Mouse (Mus musculus): ENCODE measurements around the gene Slc41a2. TPM values are rescaled to one million over a fixed set of nuclear protein-coding genes. Genes with fewer than 3 reads are reported as not detected.
"Not testable (repeated sequence)": the region's sequence is repeated elsewhere in the genome, so short reads cannot be mapped to it uniquely, and the experiment has no call there.

The Slc41a2 gene
- total RNA-seq, 2 experiments from 2014 or later, result 32.5 to 38.7 TPM

DNA sequence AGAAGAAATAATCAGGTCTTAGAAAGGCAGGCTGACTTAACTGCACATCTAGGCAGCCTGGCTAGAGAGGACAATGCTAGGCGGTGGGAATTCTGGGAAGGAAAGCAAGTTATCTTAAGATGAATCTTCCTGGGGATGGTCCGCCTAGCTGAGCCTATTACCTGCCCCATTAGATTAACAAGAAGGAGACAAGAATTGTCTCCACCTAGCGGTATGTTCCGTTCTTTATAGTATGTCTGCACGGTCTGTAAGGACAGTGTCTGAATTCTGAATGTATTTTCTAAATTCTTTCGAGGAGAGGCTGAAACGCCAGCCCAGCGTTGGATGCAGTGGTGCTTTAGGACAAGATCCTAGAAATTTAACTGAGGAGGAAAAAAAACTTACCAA, 16.6 kb upstream of the Slc41a2 start:
- intact Hi-C loops (cut with DNase I), result no loop called here
- no peak for DNase-seq

DNA sequence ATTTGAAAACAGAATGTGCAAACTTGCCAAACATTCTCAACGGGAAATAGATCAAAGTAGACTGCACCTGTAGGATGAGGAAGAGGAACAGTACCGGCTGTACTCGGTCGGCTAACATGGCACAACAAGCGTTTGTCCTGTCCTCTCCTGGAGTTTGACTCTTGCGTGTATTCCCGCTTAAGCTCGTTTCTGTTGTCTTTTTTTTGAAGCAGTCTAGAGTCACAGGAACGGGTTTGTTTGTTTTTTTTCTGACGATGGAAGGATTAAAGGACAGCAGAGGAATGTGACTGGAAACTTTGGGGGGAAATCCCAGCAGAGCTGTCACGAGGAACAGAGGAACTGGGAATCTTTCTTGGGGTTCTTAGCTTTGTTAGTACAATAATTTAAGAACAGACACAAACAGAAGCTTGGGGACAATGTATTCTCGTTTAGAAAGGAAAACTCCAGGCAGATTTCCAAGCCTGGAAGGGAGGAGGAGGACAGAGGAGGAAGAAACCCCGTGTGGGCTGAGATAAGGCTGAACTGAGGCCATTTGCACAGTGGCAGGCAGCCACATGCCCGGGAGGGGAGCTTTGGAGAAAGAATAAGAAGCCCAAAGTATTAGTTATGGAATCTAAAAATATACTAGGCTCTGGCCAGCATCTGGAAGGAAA, 16.1 kb upstream of the Slc41a2 start:
- no peak for DNase-seq
- intact Hi-C loops (cut with DNase I), result no loop called here

DNA sequence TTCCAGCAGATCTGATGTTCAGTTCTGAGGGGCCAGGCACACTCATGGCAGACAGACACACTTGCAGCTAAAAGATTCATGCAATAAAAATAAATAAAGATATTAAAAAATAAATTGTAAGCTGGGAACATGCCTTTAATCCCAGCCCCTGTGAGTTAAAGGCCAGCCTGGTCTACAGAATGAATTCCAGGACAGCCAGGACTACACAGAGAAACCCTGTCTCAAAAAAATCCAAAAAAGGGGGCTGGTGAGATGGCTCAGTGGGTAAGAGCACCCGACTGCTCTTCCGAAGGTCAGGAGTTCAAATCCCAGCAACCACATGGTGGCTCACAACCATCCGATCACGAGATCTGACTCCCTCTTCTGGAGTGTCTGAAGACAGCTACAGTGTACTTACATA, 14.1 kb upstream of the Slc41a2 start:
- intact Hi-C loops (cut with DNase I); DNase-seq: not testable (repeated sequence)

DNA sequence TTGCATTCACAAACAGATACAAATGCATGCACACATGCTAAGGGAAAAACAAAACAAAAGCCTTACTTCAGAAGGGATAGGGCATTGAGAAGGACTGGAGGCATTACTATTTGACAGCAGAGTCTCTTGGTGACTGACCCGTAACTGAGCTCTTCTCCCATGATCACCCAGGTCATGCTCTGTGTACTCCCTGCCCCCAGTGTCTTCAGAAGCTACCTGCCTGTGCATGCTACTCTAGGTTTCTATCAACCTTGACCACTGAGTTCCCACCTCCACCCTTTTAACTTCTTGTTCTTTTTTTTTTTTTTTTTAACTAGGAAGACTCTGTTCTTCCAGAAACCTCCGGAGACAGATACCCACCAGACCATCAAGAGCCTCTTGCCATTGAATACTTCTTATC, 13.0 kb upstream of the Slc41a2 start:
- intact Hi-C loops (cut with DNase I), result no loop called here
- no peak for DNase-seq

DNA sequence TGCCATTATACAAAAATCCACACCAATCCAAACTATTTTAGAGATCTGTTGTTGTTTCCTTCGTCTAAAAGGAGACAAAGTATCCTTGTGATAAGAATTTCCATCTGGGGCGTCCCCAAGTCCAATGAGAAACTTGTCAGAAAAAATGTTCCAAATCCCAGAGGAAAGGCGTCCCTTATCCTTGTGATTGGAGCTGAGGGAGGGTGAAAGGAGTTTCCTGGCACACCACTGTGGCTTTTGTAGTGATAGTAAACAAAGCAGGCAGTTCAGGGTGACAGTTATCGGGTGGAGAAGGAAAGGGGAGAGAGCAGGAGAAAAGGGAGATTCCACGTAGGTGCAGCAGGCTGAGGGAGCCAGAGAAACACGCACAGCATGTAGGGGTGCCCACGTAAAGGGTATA, 9.8 kb upstream of the Slc41a2 start:
- intact Hi-C loops (cut with DNase I), result no loop called here
- DNase-seq, result no peak

DNA sequence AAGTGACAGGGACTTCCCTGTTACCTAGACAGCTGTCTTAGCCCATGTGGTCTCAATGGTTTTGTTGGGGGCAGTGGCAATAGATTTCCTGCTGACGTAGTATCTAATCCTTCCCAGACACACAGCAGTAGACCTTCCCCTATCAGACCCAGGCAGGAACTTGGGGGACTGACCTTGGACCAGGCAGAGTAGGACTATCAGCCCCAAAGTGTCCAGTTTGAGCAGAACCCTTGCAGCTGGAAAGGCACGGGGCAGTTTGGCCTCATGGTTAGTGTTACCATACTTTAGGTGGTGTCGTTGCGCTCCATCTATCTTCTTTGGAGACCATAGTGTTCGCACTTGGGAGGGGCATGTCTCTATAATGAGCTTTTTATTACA, 8.7 kb upstream of the Slc41a2 start:
- intact Hi-C loops (cut with DNase I), result no loop called here
- DNase-seq, result no peak

DNA sequence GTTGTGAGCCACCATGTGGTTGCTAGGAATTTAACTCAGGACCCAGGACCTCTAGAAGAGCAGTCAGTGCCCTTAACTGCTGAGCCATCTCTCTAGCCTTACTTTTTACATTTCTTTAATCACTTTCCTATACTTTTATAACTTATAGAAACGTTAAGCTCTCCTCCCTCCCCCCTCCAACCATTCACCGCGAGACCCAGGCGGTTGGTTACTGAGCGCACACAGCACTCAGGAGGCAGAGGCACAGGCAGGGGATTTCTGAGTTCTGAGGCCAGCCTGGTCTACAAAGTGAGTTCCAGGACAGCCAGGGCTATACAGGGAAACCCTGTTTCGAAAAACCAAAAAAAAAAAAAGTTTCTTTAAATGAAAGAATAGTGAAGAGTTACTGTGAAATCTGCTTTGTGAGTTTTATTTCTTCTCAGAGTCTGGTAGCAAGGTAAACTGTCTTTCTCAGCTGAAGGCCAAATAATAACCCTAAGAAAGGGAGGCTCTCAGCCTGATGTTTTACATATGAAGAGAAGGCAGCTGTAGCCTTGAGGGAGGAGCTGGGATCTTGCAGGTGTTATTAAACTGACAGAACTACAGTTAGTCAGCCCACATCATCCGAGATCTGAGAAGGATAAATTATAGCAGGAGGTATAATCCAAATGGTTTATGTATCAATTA, 8.1 kb upstream of the Slc41a2 start:
- no peak for DNase-seq
- intact Hi-C loops (cut with DNase I), result no loop called here

DNA sequence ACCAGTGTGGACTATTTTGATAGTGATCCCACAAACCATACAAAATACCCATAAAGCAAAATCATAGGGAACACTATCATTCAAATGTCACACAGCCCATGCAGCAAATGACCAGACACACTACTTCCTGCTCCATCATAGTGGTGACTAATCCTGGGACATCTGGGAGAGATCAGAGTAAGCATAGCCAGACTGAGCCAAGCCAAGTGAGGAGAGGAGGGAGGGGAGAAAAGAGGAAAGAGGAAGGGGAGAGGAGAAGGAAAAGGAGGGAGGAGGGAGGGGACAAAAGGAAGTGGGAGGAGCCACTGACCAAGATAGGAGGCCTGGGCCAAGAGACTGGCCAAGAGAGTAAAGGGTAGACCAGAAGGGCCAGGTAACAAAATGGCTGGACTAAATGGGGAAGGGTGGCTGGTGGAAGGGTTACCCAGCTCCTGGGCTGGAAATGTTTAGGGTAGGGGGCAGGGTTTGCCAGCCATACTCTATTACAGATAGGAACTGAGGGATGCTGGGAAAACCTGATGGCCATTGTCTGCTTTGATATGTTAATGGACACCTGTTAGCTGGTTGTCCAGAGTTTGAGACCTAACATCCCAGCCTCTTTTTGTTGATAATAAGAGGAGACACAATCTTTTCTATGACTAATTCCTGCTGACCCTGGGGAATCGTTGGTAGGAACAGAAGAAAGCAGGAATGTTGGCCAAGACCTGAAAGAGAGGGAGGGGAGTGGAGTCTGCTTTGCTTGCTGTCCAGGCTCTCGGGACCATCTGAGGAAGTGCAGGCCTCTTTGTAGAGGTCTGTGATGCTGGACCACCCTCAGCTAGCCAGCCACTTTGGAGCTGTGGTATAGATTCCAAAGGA, 6.4 kb upstream of the Slc41a2 start:
- intact Hi-C loops (cut with DNase I), result no loop called here
- no peak for DNase-seq

DNA sequence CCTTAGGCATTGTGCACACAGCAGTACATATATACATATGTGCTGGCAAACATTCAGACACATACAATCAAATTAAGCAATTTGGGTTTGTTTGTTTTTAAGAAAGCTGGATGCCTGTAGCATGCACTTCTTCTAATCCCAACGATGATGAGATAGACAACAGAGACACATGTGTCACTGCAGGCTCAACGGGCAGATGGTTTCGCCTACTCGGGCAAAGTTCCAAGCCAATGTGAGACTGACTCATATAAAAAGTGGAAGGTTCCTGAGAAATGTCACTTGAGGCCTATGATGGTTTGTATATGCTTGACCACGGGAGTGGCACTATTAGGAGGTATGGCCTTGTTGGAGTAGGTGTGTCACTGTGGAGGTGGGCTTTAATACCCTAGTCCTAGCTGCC, 5.5 kb upstream of the Slc41a2 start:
- DNase-seq, result peak; percentile 34
- intact Hi-C loops (cut with DNase I), result no loop called here

DNA sequence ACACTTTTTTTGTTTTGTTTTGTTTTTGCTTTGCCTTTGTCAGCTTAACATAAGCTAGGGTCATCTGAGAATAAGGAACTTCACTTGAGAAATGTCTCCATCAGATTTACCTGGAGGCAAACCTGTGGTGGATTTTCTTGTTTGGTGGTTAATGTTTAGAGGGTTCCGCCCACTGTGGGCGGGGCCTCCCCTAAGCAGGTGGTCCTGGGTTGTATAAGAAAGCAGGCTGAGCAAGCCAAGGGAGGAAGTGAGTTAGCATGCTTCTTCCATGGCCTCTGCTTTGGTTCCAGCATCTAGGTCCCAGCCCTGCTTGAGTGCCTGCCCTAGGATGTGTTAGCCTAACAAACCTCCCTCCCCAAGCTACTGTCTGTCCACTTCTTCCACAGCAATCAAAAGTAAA, 3.5 kb upstream of the Slc41a2 start:
- DNase-seq, result no peak
- intact Hi-C loops (cut with DNase I), result no loop called here

DNA sequence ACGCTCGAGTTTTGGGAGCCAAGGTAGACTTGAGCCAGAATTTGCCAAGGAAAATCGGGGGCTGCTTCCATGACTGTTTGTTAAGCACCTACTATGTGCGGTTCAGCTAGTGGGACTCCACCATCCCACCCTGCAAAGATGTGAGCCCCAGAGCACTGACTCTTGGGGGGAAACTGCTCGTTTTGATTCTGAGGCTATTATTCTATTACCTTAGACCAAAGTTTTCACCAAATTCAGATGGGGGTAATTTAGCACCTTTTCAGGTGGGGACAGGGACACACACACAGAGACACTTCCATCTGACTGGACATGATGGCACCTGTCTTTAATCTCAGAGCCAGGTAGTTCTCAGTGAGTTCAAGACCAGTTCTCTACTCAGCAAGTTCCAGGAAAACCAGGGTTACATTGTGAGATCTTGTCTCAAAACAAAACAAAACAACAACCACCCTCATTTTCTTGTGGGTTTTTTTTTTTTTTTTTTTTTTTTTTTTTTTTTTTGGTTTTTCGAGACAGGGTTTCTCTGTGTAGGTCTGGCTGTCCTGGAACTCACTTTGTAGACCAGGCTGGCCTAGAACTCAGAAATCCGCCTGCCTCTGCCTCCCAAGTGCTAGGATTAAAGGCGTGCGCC, 403 bp upstream of the Slc41a2 start:
- intact Hi-C loops (cut with DNase I), result no loop called here

DNA sequence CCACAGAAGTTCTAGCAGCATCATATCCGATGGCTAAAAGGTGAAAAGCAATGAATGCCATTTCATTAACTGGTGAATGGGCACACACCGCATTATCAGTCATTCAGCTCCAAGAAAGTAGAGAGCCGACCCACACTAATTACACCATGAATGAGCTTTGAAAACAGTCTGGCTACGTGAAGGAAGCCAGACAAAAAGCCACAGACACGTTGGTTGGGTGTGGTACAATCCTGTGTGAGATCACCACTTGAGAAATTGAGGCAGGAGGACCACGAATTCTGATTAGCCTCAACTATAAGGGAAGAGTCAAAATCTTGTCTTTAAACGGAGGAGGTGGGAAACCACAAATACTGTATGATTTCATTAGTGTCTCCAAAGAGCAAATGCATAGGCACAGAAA, 1.3 kb downstream of the Slc41a2 start:
- no peak for DNase-seq
- intact Hi-C loops (cut with DNase I), result no loop called here

More for the DNA sequence above, 403 bp upstream of the Slc41a2 start:
- DNase-seq, result no peak

DNA sequence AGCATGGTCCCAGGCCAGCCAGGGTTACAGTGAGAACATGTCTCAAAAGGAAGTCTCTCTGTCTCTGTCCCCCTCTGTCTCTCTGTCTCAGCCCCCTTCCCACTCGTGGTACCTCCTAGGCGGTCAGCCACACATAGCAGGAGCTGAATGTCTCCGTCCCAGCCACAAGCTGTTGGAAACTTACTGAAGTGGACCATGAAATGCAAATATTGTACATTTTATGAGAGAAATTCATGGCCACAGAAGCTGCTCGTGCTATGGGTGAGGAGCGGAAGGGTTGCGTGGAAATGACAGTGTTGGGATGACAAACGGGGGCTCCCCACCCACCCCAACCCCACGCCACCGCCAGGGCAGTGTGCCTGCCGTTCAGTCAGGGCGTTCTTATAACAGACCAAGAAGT, 5.1 kb downstream of the Slc41a2 start:
- no peak for DNase-seq
- intact Hi-C loops (cut with DNase I), result no loop called here

DNA sequence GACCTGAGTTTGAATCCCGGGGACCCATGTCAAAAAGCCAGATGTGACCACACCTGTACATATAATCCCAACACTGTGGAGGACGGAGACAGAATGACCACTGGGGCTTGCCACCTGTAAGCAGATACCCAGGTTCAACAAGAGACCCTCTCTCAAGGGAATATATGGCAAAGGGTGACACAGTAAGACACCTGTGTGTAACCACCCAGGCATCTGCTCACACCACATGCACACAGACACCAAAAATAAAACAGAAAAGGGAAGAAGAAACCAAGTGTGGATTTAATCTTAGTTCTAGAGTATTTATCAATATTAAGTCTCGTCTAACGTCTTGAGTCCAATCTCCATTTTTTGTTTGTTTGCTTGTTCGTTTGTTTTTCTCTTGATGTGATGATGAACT, 5.9 kb downstream of the Slc41a2 start:
- intact Hi-C loops (cut with DNase I), result no loop called here

DNA sequence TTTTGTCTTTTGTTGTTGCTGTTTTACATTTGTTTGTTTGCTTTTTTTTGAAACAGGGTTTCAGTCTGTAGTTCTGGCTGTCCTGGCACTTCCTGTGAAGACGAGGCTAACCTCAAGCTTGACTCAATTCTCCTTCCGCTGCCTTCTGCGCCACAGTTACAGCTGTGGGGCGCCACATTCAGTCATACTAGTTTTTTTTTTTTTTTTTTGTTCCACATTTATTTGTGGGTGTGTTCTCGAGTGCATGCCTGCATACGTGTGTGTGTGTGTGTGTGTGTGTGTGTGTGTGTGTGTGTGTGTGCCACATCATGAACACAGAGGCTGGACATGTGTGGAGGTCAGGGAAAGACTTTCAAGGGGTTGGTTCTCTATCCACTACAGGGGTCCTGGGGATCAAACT, 7.3 kb downstream of the Slc41a2 start:
- DNase-seq, result no peak
- intact Hi-C loops (cut with DNase I), result no loop called here

More for the DNA sequence above, 5.9 kb downstream of the Slc41a2 start:
- DNase-seq, result no peak

DNA sequence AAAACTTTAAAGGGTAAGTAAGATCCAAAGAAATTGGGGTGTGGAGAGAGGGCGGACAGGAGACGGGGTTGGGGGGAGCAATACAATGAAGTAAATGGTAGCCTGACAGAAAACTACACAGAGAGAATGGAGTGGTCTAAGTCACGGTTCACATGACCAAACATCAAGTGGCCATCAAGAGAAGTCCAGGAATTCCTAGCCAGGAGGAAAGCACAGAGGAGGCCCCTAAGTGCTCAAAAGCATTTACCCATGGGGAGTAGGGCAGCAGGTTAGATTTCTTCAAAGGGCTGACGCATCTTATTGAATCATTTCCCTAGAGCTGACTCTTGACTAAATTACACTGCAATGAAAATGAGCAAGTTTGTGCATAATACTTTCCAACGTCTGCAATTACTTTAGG, 8.9 kb downstream of the Slc41a2 start:
- DNase-seq, result no peak
- intact Hi-C loops (cut with DNase I), result no loop called here

DNA sequence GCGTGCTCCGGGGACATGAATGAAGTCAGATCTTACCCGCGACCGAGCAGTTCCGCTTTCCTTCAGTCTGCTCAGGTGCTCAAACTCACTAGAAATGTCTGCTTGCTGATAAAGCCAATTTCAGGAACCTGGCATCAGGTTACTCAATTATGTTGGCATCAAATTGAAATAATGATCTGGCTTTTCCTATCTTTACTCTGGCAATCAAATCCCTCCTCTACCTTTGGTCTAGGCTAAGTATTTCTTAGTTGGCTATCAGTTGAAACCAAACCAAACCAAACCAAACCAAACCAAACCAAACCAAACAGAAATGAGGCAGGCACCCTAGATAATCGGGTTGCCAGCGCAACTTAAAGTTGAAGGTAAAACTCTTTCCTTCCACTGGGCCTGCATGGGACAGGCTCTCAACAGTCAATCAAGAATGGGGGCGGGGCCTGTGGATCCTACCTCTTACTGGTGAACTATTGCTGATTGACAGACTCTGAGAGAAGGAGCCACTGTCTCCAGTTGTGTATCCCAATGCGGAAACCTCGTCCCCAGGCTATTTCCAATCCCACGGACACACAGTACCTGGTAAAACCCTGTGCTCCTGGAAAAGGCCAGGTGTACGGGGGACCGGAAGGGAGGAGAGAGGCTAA, 10.9 kb downstream of the Slc41a2 start:
- intact Hi-C loops (cut with DNase I), result no loop called here
- DNase-seq, result no peak

DNA sequence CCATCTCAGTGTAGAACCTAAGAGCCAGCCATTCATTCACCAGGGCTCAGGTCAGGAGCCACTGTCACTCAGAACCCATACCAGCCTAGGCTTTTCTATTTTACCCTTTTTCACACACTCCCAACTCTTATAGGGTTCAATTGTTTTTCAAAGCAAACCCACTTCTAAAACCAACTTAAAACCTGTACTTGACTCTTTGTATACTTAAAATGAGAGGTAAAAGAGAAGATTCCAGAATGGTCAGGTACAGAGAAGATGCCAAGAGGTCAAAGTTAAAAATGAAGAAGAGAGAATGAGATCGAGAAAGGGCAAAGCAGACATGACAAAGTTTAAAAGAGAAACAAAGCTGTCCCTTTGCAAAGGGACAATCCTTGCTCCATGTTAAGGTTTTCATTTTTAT, 11.8 kb downstream of the Slc41a2 start:
- intact Hi-C loops (cut with DNase I), result no loop called here
- no peak for DNase-seq

DNA sequence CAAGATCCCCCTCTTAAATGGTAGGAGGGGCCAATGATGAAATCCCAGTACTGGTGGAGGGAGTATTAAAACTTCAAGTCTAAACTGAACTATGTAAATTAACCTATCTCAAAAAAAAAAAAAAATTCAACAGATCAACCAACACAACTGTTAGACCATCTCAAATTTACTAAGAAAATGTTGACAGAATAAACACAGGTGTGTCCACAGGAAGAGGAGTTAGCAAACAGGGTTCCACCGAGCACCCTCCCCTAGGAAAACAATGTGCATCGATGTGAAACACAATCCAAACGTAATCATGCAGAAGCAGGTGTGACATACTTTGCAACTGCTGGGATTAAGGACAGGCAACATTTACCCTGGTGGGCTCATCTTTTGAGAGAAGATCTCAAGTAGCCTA, 12.8 kb downstream of the Slc41a2 start:
- no peak for DNase-seq
- intact Hi-C loops (cut with DNase I), result no loop called here

DNA sequence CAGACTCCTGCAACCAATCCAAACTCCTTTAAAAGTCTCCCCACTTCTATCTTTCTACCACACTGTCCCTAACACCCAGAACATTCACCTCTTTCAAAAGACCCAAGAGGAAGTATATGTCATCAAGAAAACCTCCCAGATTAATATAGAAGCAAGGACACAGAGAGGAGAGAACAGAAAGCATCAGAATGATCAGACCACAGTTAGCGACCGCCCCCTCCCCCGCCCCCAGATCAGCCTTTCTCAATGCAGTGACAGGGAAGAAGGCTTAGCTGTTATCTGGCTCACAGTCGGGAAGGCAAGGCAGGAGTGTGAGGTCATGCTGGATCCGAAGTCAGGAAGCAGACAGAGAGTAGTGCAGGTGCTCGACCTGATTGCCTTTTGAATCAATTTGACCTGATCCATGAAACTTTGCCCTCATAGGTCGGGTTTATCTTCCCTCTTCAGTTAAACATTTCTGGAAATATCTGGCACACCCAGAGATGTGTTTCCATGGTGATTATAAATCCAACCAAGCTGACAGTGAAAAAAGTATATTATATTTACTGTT, 15.1 kb downstream of the Slc41a2 start:
- DNase-seq, result no peak

DNA sequence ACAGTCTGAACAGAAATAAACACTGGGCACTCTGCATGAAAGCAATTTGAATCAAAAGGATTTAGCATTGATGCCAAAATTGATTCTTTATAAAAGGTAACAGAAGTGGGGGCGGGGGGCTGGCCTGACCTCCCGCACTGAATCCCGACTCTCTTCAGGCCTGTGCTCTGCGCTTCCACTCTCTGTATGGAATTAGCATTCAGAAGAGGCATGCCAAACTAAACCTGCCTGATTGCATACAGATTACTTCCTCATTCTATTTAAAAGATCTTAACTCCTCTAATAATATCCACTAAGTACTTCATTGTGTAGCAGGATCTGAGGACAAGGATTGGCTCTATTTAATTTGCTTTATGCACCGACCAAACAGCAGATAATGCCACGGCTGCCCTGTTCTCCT, 16.2 kb downstream of the Slc41a2 start:
- intact Hi-C loops (cut with DNase I), result no loop called here
- DNase-seq, result no peak

More for the DNA sequence above, 15.1 kb downstream of the Slc41a2 start:
- intact Hi-C loops (cut with DNase I), result no loop called here

Measured in left cerebral cortex, postnatal 4 days (tissue).